Mouse (Mus musculus): ENCODE measurements around the gene Degs1. TPM values are rescaled to one million over a fixed set of nuclear protein-coding genes. Genes with fewer than 3 reads are reported as not detected.

Gene Degs1
- polyA plus RNA-seq, 1 experiment from 2014 or later, result 72.1 TPM

GRCm38 (mm10) chr1:182271632-182272031 is 11.0 kb downstream of the Degs1 start:
- WGBS, result 87% methylated on average over 5 of the region's 5 CpGs
- ATAC-seq, result no peak
- no peak overlapping the region for H3K27ac ChIP-seq (ENCODE audit: low read depth, low read length)
- DNase-seq (ENCODE audit: low spot score), result no peak
- H3K27me3 ChIP-seq (replicated peaks; ENCODE audit: control insufficient read depth, insufficient read depth, low read length), result no peaks in the 10 kb centered on the region
- no peak overlapping the region for H3K9ac ChIP-seq (ENCODE audit: low read length)
- H3K9me3 ChIP-seq (replicated peaks; ENCODE audit: control insufficient read depth, low read length), result no peaks in the 10 kb centered on the region
- H3K4me1 ChIP-seq (ENCODE audit: control insufficient read depth, insufficient read depth, low read length), result peaks cover 3% of the 10 kb centered on the region; the same call in 1 of the 2 replicates
- no peak overlapping the region for H3K4me2 ChIP-seq (ENCODE audit: low read length)
- H3K4me3 ChIP-seq (ENCODE audit: low read depth, low read length), result no peak overlapping the region
- peaks cover 30% of the 10 kb centered on the region for H3K36me3 ChIP-seq (ENCODE audit: control insufficient read depth, insufficient read depth, low read length)

GRCm38 (mm10) chr1:182271130-182271529 is 11.5 kb downstream of the Degs1 start:
- H3K4me2 ChIP-seq (ENCODE audit: low read length), result no peak overlapping the region
- no peak for DNase-seq (ENCODE audit: low spot score)
- H3K36me3 ChIP-seq (ENCODE audit: control insufficient read depth, insufficient read depth, low read length), result peaks cover 26% of the 10 kb centered on the region
- H3K9ac ChIP-seq (ENCODE audit: low read length), result no peak overlapping the region
- ATAC-seq, result no peak
- H3K4me1 ChIP-seq (ENCODE audit: control insufficient read depth, insufficient read depth, low read length), result peaks cover 3% of the 10 kb centered on the region; the same call in 1 of the 2 replicates
- H3K27ac ChIP-seq (ENCODE audit: low read depth, low read length), result no peak overlapping the region
- no peaks in the 10 kb centered on the region for H3K9me3 ChIP-seq (replicated peaks; ENCODE audit: control insufficient read depth, low read length)
- no peak overlapping the region for H3K4me3 ChIP-seq (ENCODE audit: low read depth, low read length)
- H3K27me3 ChIP-seq (replicated peaks; ENCODE audit: control insufficient read depth, insufficient read depth, low read length), result no peaks in the 10 kb centered on the region
- 80% methylated on average over 5 of the region's 5 CpGs for WGBS

GRCm38 (mm10) chr1:182268317-182268716 is 14.3 kb downstream of the Degs1 start:
- DNase-seq (ENCODE audit: low spot score), result peak; percentile 11
- peak; percentile 70 for ATAC-seq
- Histone ChIP-seq H3K4me1 (ENCODE audit: control insufficient read depth, insufficient read depth, low read length) (peaks cover 3% of the 10 kb centered on the region; the same call in 1 of the 2 replicates), H3K27ac (ENCODE audit: low read depth, low read length) (no peak overlapping the region), H3K4me2 (ENCODE audit: low read length) (no peak overlapping the region), H3K4me3 (ENCODE audit: low read depth, low read length) (no peak overlapping the region), H3K27me3 (replicated peaks; ENCODE audit: control insufficient read depth, insufficient read depth, low read length) (no peaks in the 10 kb centered on the region), H3K9ac (ENCODE audit: low read length) (no peak overlapping the region), H3K36me3 (ENCODE audit: control insufficient read depth, insufficient read depth, low read length) (0 out of 2 replicates have a peak, but pooled peaks cover 6% of the 10 kb centered on the region), H3K9me3 (replicated peaks; ENCODE audit: control insufficient read depth, low read length) (no peaks in the 10 kb centered on the region)
- whole genome bisulfite sequencing, result 28% methylated on average over 4 of the region's 4 CpGs

GRCm38 (mm10) chr1:182266028-182266525 is 16.5 kb downstream of the Degs1 start:
- Histone ChIP-seq H3K27ac (ENCODE audit: low read depth, low read length) (no peak overlapping the region), H3K4me3 (ENCODE audit: low read depth, low read length) (no peak overlapping the region), H3K36me3 (ENCODE audit: control insufficient read depth, insufficient read depth, low read length) (no peaks in the 10 kb centered on the region), H3K9me3 (replicated peaks; ENCODE audit: control insufficient read depth, low read length) (no peaks in the 10 kb centered on the region), H3K4me1 (ENCODE audit: control insufficient read depth, insufficient read depth, low read length) (peaks cover 3% of the 10 kb centered on the region; the same call in 1 of the 2 replicates), H3K9ac (ENCODE audit: low read length) (no peak overlapping the region), H3K4me2 (ENCODE audit: low read length) (no peak overlapping the region), H3K27me3 (replicated peaks; ENCODE audit: control insufficient read depth, insufficient read depth, low read length) (no peaks in the 10 kb centered on the region)
- DNase-seq (ENCODE audit: low spot score), result no peak
- 94% methylated on average over 9 of the region's 11 CpGs for WGBS
- no peak for ATAC-seq

GRCm38 (mm10) chr1:182256041-182256680 is 26.4 kb downstream of the Degs1 start:
- H3K4me1 ChIP-seq (ENCODE audit: control insufficient read depth, insufficient read depth, low read length), result no peaks in the 10 kb centered on the region
- H3K27ac ChIP-seq (ENCODE audit: low read depth, low read length), result no peak overlapping the region

GRCm38 (mm10) chr1:182255031-182255430 is 27.6 kb downstream of the Degs1 start:
- Histone ChIP-seq H3K27ac (ENCODE audit: low read depth, low read length) (no peak overlapping the region), H3K4me2 (ENCODE audit: low read length) (no peak overlapping the region), H3K9ac (ENCODE audit: low read length) (no peak overlapping the region), H3K9me3 (replicated peaks; ENCODE audit: control insufficient read depth, low read length) (0 out of 2 replicates have a peak, but pooled peaks cover 2% of the 10 kb centered on the region), H3K27me3 (replicated peaks; ENCODE audit: control insufficient read depth, insufficient read depth, low read length) (no peaks in the 10 kb centered on the region), H3K4me1 (ENCODE audit: control insufficient read depth, insufficient read depth, low read length) (no peaks in the 10 kb centered on the region), H3K36me3 (ENCODE audit: control insufficient read depth, insufficient read depth, low read length) (no peaks in the 10 kb centered on the region), H3K4me3 (ENCODE audit: low read depth, low read length) (no peak overlapping the region)
- DNase-seq (ENCODE audit: low spot score), result no peak
- ATAC-seq, result no peak
- 94% methylated on average over 11 of the region's 11 CpGs for WGBS

More at GRCm38 (mm10) chr1:182256041-182256680, 26.4 kb downstream of the Degs1 start:
- Histone ChIP-seq H3K27me3 (replicated peaks; ENCODE audit: control insufficient read depth, insufficient read depth, low read length) (no peaks in the 10 kb centered on the region), H3K9me3 (replicated peaks; ENCODE audit: control insufficient read depth, low read length) (0 out of 2 replicates have a peak, but pooled peaks cover 2% of the 10 kb centered on the region), H3K36me3 (ENCODE audit: control insufficient read depth, insufficient read depth, low read length) (no peaks in the 10 kb centered on the region), H3K4me2 (ENCODE audit: low read length) (no peak overlapping the region), H3K9ac (ENCODE audit: low read length) (no peak overlapping the region), H3K4me3 (ENCODE audit: low read depth, low read length) (no peak overlapping the region)
- 88% methylated on average over 11 of the region's 11 CpGs for WGBS
- DNase-seq (ENCODE audit: low spot score), result no peak
- ATAC-seq, result no peak

GRCm38 (mm10) chr1:182254618-182255017 is 28.0 kb downstream of the Degs1 start:
- ATAC-seq (no peak), DNase-seq (ENCODE audit: low spot score) (no peak)
- no peak overlapping the region for H3K27ac ChIP-seq (ENCODE audit: low read depth, low read length)
- no peaks in the 10 kb centered on the region for H3K36me3 ChIP-seq (ENCODE audit: control insufficient read depth, insufficient read depth, low read length)
- 0 out of 2 replicates have a peak, but pooled peaks cover 2% of the 10 kb centered on the region for H3K9me3 ChIP-seq (replicated peaks; ENCODE audit: control insufficient read depth, low read length)
- H3K4me3 ChIP-seq (ENCODE audit: low read depth, low read length), result no peak overlapping the region
- H3K27me3 ChIP-seq (replicated peaks; ENCODE audit: control insufficient read depth, insufficient read depth, low read length), result no peaks in the 10 kb centered on the region
- H3K4me1 ChIP-seq (ENCODE audit: control insufficient read depth, insufficient read depth, low read length), result no peaks in the 10 kb centered on the region
- no peak overlapping the region for H3K4me2 ChIP-seq (ENCODE audit: low read length)
- no peak overlapping the region for H3K9ac ChIP-seq (ENCODE audit: low read length)
- 96% methylated on average over 8 of the region's 8 CpGs for WGBS

GRCm38 (mm10) chr1:182253756-182254534 is 28.7 kb downstream of the Degs1 start:
- no peaks in the 10 kb centered on the region for H3K36me3 ChIP-seq (ENCODE audit: control insufficient read depth, insufficient read depth, low read length)
- no peak for DNase-seq (ENCODE audit: low spot score)
- no peaks in the 10 kb centered on the region for H3K27me3 ChIP-seq (replicated peaks; ENCODE audit: control insufficient read depth, insufficient read depth, low read length)
- no peak overlapping the region for H3K4me3 ChIP-seq (ENCODE audit: low read depth, low read length)
- no peaks in the 10 kb centered on the region for H3K4me1 ChIP-seq (ENCODE audit: control insufficient read depth, insufficient read depth, low read length)
- H3K9me3 ChIP-seq (replicated peaks; ENCODE audit: control insufficient read depth, low read length), result 0 out of 2 replicates have a peak, but pooled peaks cover 2% of the 10 kb centered on the region
- no peak overlapping the region for H3K9ac ChIP-seq (ENCODE audit: low read length)
- H3K4me2 ChIP-seq (ENCODE audit: low read length), result no peak overlapping the region
- ATAC-seq, result no peak
- WGBS, result 91% methylated on average over 12 of the region's 12 CpGs
- H3K27ac ChIP-seq (ENCODE audit: low read depth, low read length), result no peak overlapping the region

Measured in forebrain, embryonic 14.5 days (tissue).